Mouse (Mus musculus) adrenal gland, adult (tissue): Measurements from ENCODE around the gene Fam50b.

ENCODE experiments used
- DNase-seq, 2 experiments: peaks; one replicate each; pipeline ENCODE4 v3.0.0; 2022 to 2023; ENCODE audit warnings: low spot score in 1 of 2; ENCODE audit not compliant: inconsistent age in 2 of 2

The Fam50b gene

DNA sequence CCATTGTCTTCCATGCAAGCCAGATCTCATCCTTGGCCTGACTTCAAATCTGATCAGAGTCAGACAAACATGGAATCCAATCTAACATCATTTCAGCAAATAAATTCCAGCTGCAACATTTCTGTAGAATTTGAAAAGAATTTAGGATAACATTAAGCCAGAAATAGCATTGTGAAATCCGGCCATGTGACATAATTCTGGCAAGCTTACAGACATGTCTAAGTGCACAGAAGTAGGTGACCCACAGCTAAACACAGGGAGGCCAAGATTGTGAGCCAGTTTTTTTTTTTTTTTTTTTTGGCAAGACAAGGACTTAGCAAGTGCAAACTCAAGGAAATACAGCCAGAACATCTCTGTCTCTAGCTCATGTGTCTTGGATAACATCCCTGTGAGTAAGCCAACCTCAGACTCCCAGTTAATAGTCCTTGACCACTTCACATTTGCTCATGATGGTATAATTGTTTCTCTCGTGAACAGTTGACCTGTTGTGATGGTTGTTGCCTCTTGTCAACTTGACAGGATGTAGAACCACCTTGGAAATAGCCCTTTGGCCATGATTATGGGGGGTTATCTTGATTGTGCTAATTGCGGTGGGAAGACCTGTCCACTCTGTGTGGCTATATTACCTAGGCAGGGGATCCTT is 54.6 kb downstream of the Fam50b start:
- peak in 1 of 2 experiments; percentile 75 for DNase-seq

DNA sequence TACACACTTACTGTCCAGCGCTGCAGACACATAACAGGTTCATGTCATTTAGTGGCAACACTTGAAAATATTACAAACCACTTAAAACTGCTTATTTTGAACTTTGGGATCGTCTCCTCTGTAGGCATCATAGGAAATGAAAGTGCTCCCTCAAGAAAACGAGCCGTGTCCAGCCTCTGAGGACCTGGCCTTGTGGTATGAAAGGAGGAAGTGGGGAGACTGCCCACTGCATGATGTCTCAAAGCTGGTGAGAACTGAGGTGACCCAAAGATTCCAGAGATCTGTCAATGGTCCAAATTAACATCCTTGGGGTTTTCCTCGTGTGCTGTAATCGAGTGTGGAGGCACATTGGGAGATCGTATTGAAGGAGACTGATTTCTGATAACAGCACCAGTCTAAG is 58.4 kb downstream of the Fam50b start:
- DNase-seq, result no peak

DNA sequence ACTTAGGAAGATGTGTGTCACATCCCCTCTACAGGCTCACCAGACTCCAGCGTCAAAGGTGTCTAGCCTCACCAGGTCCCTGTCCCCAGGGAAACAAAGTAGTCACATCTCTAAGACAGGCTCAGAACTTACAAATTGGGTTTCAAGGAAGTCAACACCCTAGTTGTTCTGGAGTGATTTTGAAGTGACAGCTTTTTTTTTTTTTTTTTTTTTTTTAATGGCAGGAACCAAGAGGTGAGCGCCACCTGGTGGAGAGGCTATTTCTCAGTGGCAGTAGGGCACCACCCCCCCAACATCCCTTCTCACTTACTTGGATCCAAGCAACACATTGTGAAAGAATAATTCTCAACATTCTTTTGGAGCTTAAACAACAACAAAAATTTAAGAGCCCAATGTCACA is 59.2 kb downstream of the Fam50b start:
- DNase-seq, result peak; percentile 43 to 84

DNA sequence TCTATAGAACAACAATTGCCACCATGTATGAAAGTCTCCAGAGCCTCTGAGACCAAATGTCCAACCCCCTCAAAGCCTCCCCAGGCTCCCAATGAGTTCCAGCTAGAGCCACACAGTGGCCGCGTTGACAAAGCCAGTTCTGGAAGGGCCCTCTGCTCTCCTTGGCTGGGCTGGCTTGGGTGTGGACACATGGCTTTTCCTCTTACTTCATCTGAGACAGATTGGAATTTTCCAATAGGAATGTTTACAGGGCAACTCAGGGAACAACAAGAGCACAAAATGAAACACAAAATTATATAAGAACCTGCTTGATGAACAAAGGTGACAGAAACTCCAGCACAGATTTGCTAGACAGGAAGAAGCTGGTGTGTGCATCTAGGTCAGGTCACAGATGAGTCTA is 59.8 kb downstream of the Fam50b start:
- peak; percentile 17 to 46 for DNase-seq
